Mouse (Mus musculus): ENCODE results near the gene Mical2.

Gene Mical2

DNA sequence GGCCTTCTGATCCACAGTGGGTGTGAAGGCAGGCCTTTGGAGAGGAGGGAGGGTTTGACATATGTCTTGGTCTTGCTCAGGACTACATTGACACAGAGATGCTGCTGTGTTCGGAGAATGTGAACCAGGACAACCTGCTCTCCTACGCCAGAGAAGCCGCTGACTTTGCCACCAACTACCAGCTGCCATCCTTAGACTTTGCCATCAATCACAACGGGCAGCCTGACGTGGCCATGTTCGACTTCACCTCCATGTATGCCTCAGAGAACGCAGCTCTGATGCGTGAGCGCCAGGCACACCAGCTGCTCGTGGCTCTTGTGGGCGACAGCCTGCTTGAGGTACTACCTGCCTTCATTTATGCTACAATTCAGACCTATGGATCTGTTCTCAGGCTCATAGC lies 92.7 kb downstream of the Mical2 start:
- no peak for DNase-seq (ENCODE audit: low spot score)

DNA sequence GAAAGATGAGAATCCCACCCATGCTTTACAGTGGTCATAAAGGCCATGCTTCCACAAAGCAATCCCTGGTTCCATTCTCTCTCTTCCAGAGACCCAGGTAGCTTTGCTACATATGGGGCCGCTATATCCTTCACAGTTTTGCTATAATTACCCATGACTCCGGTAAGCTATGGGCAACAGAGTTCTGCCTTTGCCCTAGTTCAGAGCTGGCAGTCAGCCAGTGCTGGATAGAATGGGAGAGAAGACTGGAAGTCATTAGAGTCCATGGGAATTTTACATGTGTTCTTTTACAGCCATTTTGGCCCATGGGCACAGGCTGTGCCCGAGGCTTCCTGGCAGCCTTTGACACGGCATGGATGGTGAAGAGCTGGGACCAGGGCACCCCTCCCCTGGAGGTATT lies 93.8 kb downstream of the Mical2 start:
- DNase-seq (ENCODE audit: low spot score): no peak

- DNase-seq (ENCODE audit: low spot score): no peak
Measured at GRCm38 (mm10) chr7:112320052-112320730, 94.5 kb downstream of the Mical2 start.

DNA sequence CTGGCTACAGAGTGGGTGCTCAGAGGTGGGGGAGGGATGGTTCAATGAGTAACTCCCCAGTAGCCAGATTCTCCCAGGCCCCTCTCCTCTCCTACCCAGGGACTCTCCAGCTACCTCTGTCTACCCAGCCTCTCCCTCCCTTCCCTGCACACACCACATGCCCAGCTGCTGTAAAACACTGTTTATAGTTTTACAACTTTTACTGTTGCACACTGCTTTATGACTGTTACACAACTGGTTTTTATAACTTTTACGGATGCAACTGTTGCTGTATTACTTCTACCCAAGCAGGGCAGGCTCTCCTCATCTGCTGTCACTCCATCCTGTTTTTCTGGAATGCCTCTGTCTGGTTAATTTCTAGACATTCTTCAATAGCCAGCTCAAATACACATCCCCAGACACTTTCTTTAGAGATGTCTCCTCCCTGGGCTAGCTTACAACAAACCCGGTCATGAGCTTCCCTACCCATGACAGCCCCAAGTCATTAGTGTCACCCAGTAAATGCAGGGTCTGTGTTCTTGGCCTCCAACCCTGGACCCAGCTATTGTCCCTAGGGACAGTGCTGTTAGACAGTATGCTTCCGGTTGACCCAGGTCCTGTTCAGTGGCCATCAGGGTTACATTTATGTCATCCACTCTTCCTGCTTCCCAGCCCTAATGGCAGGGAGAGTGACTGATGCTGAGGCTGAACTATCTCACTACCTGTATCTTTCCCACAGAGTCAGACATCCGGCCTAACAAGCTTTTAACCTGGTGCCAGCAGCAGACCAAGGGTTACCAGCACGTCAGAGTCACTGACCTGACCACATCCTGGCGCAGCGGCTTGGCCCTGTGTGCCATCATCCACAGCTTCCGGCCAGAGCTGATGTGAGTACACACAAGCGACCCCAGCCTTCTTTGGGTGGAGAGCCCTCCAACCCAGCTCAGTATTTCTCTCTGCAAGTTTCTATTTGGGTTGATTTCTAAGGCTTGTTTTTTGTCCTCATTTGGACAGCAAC lies 96.4 kb downstream of the Mical2 start:
- no peak for DNase-seq (ENCODE audit: low spot score)

GRCm38 (mm10) chr7:112324577-112324976 lies 98.9 kb downstream of the Mical2 start:
- DNase-seq (ENCODE audit: low spot score): no peak

DNA sequence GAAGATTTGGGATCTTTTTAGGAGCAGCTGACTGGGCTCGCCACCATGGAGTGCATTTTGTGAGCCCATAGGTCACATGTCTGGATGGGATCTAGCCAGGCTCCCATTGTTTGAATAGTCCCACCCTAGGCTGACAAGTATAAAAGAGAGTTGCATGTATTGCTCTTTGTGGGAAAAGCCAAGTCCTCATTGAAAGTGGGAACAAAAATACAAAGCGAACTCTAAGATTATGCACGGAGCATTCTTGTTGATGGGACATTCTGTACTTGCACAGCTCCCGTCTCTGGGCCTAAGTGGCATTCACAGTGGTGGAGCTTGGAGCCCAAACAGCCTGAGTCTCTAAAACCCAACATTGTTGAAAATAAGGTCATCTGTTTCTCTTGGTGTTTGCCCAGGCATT lies 101.2 kb downstream of the Mical2 start:
- DNase-seq (ENCODE audit: low spot score): no peak

- peak; percentile 27 for DNase-seq (ENCODE audit: low spot score)
Measured at GRCm38 (mm10) chr7:112328969-112329368, 103.3 kb downstream of the Mical2 start.

DNA sequence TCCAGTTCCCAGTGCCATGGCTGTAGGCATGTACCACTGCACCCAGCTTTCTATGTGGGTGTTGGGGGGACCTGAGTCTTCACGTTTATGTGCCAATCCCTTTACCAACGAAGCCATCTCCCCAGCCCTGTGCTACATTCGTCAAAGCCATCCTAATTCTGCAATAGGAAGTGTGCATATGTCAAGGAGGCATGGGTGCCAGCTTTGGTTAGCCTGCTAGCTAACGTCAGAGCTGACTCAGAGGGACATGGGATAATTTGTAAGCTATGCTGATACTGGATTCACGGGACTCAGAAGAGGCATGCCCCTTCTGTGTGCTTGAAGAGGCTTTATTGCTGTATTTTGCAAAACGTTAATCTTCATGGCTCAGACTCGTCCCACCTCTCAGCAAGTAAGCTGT lies 103.8 kb downstream of the Mical2 start:
- DNase-seq (ENCODE audit: low spot score): no peak

DNA sequence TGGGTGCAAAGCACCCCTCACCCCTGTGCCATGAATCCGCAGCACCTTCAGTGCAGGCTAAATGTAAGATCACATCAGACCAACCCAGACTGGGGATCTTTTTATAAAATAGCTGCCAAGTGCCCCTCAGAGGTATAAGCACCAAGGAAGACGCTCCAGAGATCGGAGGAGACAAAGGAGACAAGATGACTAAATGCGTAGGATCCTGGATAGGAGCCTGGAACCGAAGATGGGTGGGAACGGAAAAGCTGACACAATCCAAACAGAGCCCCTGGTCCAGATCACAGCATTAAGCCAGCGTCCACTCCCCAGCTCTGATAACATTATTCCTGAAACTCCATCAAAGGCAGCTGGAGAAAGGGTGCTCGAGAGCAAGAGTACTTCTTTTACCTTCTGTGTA lies 105.3 kb downstream of the Mical2 start:
- no peak for DNase-seq (ENCODE audit: low spot score)

DNA sequence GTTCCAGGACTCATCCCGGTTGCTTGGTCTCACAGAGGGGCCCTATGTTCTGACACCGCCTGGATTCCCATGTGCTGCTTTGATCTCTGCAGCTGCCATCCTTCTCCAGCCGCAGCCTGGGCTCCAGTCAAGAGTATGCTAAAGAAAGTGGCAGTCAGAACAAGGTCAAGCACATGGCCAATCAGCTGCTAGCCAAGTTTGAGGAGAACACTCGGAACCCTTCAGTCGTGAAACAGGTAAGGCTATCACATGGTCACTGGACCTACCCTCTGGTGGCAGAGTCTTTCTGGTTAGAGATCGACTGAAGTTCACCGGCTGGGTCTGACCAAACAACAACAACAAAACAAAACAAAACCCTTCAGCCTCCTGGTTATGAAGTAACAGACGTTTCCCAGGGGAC lies 106.1 kb downstream of the Mical2 start:
- no peak for DNase-seq (ENCODE audit: low spot score)

- DNase-seq (ENCODE audit: low spot score): no peak
Measured at GRCm38 (mm10) chr7:112332426-112332825, 106.8 kb downstream of the Mical2 start.

DNA sequence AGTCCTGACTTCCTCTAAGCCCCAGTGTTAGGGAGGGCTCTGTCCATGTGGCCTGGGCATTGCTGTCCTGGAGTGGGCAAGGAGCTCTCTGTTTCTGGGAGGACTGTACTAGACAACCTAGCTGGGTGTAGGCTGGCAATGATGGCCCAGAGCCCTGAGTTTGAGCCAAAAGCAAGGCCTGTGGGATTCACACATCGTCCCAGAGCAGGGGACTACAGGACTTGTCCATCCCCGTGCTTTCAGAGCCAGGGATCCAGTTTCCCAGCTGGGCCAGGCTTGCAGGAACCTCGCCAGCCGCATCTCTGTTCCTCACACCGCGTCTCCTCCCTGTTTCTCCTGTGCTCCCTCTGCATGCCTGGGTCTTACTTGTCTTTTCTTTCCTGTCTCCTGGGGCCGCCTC lies 107.7 kb downstream of the Mical2 start:
- no peak for DNase-seq (ENCODE audit: low spot score)

DNA sequence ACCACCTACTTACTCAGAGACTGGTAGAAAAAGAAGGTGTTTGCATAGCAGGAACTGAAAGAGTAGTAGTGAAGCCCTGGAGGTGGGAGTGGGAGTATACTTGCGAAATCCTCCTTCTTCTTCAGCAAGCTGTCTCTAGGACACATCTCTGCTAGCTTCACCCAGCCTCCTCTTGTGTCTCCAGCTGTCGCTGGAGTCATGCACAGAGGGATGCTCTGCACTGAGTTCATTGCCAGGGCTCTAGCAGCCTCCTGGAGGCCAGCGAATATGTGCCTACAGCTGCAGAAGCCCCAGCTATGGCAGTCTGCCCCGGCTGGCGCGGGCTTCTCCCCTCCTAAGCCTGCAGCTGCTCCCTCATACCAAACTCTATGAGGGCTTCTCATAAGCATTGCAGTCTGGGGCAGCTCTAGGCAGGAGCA lies 110.6 kb downstream of the Mical2 start:
- no peak for DNase-seq (ENCODE audit: low spot score)

- DNase-seq (ENCODE audit: low spot score): no peak
Measured at GRCm38 (mm10) chr7:112336769-112337168, 111.1 kb downstream of the Mical2 start.

DNA sequence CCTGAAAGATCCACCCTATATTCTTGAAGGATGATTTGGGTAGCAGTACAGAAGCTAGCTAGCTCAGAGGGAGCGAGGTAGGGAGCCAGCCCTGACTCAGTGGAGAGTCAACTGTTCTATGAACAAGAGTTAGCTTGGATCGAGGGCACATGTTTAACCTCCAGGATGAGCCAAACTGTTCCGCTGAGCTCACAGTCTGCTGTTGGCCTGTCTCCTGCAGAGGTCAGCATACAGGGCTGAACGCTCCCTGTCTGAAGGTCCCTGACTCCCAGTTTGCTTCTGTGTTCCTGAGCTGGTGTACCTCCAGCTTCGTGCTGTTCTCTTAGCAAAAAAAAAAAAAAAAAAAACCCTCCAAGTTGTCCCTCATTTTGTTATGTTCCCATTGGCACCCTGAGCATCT lies 112.1 kb downstream of the Mical2 start:
- DNase-seq (ENCODE audit: low spot score): no peak

GRCm38 (mm10) chr7:112341052-112341451 lies 115.4 kb downstream of the Mical2 start:
- DNase-seq (ENCODE audit: low spot score): no peak

- DNase-seq (ENCODE audit: low spot score): no peak
Measured at GRCm38 (mm10) chr7:112345687-112346086, 120.0 kb downstream of the Mical2 start.

DNA sequence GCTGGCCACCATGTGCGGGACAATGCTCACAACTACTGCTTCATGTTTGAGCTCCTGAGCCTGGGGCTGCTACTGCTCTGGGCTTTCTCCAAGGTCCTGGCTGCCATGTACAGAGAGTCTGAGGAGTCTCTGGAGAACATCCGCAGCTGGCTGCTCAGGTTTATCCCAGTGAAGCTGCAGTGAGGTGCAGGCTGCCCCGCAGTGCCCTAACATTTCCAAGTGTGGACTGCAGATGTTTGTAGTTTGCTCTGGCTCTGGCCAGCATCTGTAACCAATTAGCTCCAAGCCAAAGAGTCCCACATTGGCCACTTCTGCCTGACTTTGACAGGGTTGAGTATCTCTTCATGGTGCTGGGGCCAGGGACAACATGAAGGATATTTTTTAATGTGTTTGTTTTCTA lies 125.9 kb downstream of the Mical2 start:
- no peak for DNase-seq (ENCODE audit: low spot score)

DNA sequence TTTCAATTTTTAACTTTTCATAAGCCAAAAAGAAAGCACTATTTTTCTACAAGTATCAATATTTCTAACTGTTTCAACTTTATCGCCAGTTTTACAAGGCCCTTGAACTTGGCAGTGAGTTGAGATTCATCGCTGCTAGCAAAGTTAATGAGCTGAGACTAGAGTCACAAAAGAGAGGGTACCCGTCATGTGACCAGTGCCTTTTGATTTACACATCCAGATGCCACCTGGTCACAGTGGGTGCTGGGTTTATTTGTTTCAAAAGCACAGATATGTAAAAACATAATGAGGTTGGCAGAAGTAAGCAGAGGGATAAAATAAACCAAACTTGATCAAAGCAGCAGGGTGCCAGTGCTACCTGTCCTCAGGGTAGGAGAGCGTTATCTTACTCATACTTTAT lies 126.3 kb downstream of the Mical2 start:
- no peak for DNase-seq (ENCODE audit: low spot score)

DNA sequence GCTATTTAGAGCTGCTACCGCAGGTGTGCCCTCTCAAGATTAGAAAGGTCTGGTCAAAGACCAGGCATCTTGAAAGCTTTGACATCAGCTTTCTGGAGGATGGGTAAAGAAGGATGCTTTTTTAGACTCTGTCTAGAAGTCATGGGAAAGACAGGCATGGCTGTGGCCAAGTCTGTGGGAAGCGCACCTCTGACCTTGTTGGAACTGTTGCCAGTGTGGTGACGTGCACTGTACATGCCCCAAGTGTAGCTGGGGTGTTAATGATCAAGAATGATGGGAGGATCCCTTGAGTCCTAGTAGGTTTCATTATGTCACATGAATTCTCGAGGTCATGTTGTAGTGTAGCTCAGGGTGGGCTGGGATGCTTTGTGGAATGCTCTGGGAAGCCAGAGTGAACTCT lies 127.4 kb downstream of the Mical2 start:
- no peak for DNase-seq (ENCODE audit: low spot score)

DNA sequence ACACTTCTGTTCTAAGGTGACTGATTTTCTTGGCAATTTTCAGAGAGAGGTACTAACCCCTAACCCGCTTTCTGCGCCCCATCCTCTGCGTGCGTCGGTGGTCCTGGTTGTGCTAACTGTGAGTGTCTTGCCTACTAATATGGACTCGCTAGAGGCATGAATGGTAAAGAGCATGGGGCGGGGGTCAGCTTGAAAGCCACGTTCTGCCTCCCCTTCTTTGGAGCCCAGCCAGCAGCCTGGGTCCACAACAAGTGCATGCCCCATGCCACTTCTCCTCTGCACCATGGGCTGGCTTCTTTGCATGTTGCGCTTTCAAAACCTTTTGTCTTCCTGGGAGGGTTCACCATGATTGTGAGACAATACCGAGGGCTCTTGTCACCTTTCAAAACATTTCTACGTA lies 128.3 kb downstream of the Mical2 start:
- no peak for DNase-seq (ENCODE audit: low spot score)

DNA sequence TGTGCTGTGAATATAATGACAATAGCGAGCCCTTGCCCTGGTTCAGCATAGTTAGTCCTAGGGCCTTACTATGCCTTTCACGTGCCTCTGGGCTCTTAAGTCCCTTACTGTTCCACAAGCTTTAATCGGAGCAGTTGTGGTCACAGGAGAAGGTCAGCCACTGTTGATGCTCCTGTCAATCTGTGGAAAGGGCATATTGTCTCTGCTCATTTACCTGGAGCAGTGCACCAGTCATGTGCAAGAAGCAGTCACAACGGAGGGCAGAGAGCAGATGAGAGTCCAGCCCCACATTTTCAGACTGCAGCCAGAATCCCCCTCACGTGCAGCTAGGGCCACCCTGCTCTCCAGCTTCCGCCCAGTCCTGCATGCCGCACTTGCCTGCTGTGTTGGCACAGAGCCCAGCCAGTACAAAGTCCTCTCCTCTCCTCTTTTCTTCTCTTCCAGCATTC lies 128.9 kb downstream of the Mical2 start:
- no peak for DNase-seq (ENCODE audit: low spot score)

GRCm38 (mm10) chr7:112359594-112359993 lies 133.9 kb downstream of the Mical2 start:
- no peak for DNase-seq (ENCODE audit: low spot score)

All from ovary, postnatal 14 days (tissue).